Mouse (Mus musculus): ENCODE data around the gene Tgm5. TPM values are rescaled to one million over a fixed set of nuclear protein-coding genes. Genes with fewer than 3 reads are reported as not detected.
"Not testable (repeated sequence)": the region's sequence is repeated elsewhere in the genome, so short reads cannot be mapped to it uniquely, and the experiment has no call there.

Tgm5 gene
- total RNA-seq, 2 experiments from 2014 or later = not detected

GRCm38 (mm10) chr2:121054060-121054459, 31.6 kb downstream of the Tgm5 start:
- intact Hi-C loops (cut with DNase I) = no loop called here

DNA sequence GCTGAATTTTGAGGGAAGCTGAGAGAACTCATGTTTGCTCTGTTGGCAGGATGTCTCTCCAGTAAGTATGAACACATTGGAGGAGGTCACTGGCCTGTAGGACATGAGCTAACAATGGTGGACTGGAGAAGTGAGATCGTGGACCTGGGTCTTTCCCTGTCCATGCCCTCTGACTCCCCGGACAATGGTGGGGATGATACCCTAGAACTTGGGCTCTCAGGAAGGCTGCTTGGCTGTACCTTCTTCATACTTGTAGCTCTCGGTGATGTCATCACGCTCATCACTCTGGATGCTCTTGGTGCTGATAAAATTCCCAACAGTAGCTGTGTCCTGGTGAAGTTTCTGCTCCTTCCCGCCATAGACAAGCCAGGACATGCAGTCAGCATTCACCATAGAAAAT, 33.5 kb downstream of the Tgm5 start:
- no peak for DNase-seq (ENCODE audit: extremely low spot score in 1 of 2, low spot score in 2 of 2)
- intact Hi-C loops (cut with DNase I) = no loop called here

More at GRCm38 (mm10) chr2:121054060-121054459, 31.6 kb downstream of the Tgm5 start:
- no peak for DNase-seq (ENCODE audit: extremely low spot score in 1 of 2, low spot score in 2 of 2)

DNA sequence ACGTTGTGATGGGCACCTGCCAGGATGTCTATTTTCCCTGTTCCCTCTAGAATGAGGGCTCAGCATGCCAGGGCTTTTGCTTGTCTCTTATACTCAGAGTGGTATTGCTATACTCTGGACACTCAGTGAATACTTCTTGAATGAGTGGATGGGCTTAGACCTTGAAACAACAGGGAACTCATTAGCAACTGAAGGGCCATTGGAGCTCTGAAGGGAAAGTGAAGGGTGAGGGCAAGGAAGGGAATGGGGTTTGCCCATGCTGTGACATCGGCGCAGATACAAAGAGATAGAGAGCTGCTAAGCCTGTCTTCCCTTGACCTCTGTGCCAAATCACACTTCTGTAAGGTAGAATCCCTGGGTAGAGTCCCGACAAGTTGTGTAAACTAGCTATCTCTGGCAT, 40.0 kb downstream of the Tgm5 start:
- intact Hi-C loops (cut with DNase I) = no loop called here
- DNase-seq (ENCODE audit: extremely low spot score in 1 of 2, low spot score in 2 of 2) = no peak

DNA sequence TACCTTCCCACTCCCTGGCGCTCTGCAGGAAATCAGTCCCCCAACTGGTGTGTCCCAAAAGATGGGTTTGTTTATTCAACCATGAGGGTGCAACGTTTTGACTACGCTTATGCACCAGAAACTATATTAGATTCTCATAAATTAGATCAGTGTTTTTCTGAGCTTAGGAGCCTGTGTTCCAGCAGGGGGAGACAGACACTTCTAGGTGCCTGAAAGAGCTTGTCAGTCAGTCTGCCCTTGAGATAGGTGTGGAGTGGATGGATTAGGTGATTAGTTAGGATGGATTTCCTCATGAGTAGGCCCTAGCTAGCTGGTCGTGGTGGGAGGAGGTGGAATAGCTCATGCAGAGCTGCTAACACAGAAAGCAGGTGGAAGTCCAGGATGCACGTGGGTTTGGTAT, 44.5 kb downstream of the Tgm5 start:
- peak; percentile 12 to 26 for DNase-seq (ENCODE audit: extremely low spot score in 1 of 2, low spot score in 2 of 2)

DNA sequence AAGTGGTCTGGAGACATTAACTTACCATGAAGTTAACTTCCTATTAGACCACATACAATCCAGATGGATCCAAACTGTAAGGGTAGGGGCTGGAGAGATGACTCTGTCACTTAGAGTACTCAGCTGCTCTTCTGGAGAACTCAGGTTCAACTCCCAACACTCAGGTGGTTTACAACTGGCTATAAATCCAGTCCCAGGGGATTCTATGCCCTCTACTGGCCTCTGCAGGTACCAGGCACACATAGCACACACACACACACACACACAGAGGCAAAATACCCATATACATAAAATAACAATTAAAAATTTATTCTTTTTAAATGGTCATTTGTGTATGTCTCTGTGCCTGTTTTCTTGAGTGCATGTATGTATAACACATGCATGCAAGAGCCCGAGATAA, 46.3 kb downstream of the Tgm5 start:
- intact Hi-C loops (cut with DNase I) = no loop called here

More for the DNA sequence above, 44.5 kb downstream of the Tgm5 start:
- intact Hi-C loops (cut with DNase I) = loop anchor here (2.0 to 5.0 kb wide), 2 partner anchors 62 to 81 kb away; no protein-coding TSS in a partner anchor

GRCm38 (mm10) chr2:121038851-121039250, 46.8 kb downstream of the Tgm5 start:
- DNase-seq (ENCODE audit: extremely low spot score in 1 of 2, low spot score in 2 of 2); intact Hi-C loops (cut with DNase I): not testable (repeated sequence)

More for the DNA sequence above, 46.3 kb downstream of the Tgm5 start:
- no peak for DNase-seq (ENCODE audit: extremely low spot score in 1 of 2, low spot score in 2 of 2)

- intact Hi-C loops (cut with DNase I) = no loop called here
- no peak for DNase-seq (ENCODE audit: extremely low spot score in 1 of 2, low spot score in 2 of 2)
Measured at GRCm38 (mm10) chr2:121036733-121037341, 48.8 kb downstream of the Tgm5 start, which contains the start of gene Epb42. Epb42 (minus strand) TSS chr2:121037072.

DNA sequence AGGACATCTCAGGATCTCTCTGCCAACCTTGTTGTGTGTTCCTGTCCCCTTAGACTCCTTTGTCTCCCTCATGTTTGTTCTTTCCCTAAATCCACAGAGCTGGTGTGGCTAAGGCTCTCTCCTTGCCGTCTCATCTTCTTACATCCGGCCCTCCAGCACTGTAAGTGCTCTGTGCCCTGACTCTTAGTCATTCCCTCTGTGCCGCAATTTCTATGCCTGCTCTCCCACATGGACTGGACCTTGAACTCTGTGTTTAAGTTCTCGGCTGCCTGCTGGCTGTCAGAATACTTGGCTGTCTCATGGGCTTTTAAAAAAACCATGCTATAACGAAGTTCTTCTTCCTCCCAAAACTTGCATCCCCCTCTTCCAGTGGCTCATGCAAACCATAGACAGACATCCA, 62.7 kb downstream of the Tgm5 start:
- no peak for DNase-seq (ENCODE audit: extremely low spot score in 1 of 2, low spot score in 2 of 2)
- intact Hi-C loops (cut with DNase I) = no loop called here

DNA sequence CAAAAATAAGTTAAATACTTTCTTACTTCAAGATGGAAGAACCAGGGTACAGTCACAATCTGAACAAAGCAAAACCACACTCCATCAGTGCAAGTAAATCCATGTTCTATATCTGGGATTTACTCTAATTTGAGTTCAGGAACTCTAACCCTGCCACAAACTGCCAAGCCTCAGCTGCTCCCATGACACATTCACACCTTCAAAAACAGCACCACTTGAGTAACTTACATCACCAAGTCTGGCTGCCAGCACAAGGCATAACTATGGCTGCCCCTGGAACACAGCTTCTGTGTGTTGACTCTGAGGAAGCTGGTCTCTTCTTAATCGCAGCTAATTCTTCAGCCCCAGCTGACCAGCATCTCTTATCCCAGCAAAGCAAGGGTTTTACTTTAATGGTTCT, 68.5 kb downstream of the Tgm5 start:
- intact Hi-C loops (cut with DNase I) = no loop called here
- no peak for DNase-seq (ENCODE audit: extremely low spot score in 1 of 2, low spot score in 2 of 2)

- intact Hi-C loops (cut with DNase I) = no loop called here
- DNase-seq (ENCODE audit: extremely low spot score in 1 of 2, low spot score in 2 of 2) = no peak
Measured at GRCm38 (mm10) chr2:121016226-121016625, 69.4 kb downstream of the Tgm5 start.

DNA sequence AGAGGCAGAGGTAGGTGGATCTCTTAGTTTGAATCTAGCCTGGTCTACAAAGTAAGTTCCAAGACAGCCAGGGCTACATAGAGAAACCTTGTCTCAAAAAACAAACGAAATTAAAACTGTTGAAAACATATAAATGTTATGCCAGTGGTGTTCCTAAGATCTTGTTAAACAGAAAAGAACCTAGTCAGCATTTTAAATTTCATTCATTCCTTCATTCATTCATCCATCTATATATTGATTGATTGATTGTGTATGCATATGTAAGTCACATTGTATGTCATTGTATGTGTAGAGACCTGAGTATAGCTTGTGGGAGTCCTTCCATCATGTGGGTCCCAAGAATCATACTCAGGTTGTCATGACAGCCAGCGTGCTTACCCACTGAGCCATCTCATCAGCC, 70.1 kb downstream of the Tgm5 start:
- DNase-seq (ENCODE audit: extremely low spot score in 1 of 2, low spot score in 2 of 2) = no peak
- intact Hi-C loops (cut with DNase I) = no loop called here

DNA sequence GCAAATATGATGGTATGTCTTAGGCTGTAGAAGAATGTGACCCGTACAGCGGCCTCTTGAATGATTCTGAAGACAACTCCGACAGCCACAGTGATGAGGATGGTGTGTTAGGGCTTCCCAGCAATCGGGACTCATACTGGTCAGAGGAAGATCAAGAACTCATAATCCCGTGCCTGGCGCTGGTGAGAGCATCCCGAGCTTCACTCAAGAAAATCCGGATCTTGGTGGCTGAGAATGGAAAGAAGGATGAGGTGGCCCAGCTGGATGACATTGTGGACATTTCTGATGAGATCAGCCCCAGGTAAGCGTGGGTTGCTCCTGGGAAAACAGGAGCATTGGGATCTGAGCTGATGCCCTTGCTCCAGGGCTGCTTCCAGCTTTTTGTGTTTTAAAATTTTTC, 73.0 kb downstream of the Tgm5 start:
- intact Hi-C loops (cut with DNase I) = no loop called here

GRCm38 (mm10) chr2:121009071-121009677, 76.5 kb downstream of the Tgm5 start:
- DNase-seq (ENCODE audit: extremely low spot score in 1 of 2, low spot score in 2 of 2) = no peak
- intact Hi-C loops (cut with DNase I) = no loop called here

More for the DNA sequence above, 73.0 kb downstream of the Tgm5 start:
- no peak for DNase-seq (ENCODE audit: extremely low spot score in 1 of 2, low spot score in 2 of 2)

DNA sequence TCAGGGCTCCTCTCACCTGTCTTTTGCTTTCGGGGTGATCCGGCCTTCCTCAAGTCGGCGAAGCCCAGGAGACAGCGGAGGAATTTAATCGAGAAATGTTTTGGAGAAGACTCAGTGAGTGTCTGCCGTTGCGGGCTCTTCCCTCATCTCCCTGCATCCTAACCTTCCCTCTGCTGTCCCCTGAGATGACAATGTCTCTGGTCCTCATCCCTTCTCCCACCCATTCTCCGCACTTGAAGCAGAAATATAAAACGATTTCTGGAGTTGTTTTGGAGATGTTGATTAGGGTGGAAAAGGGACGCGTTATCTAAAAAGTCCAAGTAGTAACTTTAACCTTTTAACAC, 77.0 kb downstream of the Tgm5 start:
- intact Hi-C loops (cut with DNase I) = no loop called here
- no peak for DNase-seq (ENCODE audit: extremely low spot score in 1 of 2, low spot score in 2 of 2)

DNA sequence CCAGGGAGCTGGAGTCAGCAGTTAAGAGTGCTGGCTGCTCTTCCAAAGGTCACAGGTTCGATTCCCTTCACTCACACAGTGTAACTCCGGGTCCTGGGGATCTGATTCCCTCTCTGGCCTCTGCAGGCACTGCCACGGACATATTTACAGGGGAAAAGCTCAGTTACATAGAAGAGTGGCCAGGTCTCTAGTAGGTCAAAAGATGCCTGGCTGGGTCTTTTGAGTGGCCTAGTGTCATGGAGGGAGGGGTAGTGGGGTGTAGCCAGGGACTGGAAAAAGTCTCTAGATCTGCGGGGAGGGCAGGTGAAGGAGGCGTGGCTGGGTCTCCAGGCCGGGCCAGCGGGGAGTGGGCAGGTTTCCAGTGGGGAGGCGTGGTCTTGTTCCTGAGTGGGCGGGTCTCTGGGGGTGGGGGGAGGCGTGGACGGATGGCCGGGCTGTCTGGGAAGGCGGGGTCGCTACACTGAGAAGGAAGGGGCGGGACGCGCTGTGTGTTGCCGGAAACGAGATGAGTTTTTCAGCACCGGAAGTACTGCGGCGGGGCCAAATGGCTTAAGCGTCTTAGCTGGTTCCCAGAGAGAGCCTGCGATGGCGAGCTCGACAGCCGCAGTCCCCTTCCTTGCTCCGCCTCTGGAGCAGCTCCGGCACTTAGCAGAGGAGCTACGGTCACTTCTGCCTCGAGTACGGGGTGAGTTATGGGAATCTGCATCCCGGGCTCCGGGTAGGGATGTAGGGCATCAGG, 77.5 kb downstream of the Tgm5 start, which contains the start of gene Ccndbp1:
Ccndbp1 (plus strand) TSS at position 479 of the 739 bp plus-strand sequence.
- DNase-seq (ENCODE audit: extremely low spot score in 1 of 2, low spot score in 2 of 2) = peak; percentile 83 to 94
- intact Hi-C loops (cut with DNase I) = no loop called here

DNA sequence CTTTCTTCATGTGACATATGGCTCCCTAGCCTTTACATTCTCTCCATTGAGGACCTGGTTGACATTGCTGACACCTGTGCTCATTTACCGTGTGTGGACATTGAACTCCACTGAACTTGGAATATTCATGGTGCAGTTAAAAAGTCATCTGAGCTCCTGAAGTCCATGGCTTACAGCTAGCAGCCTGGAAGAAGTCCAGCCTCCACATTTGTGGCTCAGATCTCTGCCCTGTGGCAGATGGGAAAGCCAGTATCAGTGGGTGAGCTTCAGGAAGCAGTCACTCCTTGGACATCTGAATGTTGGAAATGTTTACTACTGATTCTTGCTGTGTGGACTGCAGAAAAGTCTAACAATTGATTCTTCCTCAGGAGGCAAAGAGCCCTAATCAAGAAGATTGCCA, 78.7 kb downstream of the Tgm5 start:
- intact Hi-C loops (cut with DNase I) = no loop called here

DNA sequence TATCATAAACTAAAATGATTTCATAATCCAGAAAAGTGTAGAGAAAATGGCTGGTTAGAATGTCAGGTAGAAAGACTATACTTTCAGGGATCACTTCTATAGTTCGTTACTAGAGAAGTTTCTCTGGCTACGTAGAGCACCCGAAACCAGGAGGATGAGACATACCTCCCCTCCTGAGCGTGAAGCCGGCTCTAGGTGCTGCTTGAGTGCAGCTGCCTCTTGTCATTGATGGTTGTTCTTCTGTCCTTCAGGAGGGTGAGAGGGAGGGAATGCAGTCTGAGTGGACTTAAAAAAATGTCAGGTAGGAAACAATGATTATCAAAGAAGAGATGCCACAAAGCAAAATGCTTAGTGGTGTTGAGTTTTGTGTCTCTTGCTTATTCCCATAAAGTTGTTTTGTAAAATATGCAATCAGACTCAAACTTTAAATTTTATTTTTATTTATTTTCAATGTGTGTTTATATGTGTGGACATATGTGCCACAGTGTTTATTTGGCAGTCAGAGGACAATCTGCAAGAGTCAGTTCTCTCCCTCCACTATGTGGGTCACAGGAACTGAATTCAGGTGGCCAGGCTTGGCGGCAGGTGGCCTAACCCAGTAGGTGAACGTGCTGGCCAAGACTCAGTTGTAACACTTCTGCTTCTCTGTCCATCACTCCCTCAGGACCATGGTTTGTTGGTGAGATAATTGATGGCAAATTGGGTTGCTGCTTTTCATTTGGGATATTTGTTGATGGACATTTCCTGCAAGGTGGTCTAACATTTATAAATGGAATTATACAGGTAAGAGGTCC, 81.4 kb downstream of the Tgm5 start:
- DNase-seq (ENCODE audit: extremely low spot score in 1 of 2, low spot score in 2 of 2) = no peak
- intact Hi-C loops (cut with DNase I) = no loop called here

More for the DNA sequence above, 78.7 kb downstream of the Tgm5 start:
- no peak for DNase-seq (ENCODE audit: extremely low spot score in 1 of 2, low spot score in 2 of 2)

DNA sequence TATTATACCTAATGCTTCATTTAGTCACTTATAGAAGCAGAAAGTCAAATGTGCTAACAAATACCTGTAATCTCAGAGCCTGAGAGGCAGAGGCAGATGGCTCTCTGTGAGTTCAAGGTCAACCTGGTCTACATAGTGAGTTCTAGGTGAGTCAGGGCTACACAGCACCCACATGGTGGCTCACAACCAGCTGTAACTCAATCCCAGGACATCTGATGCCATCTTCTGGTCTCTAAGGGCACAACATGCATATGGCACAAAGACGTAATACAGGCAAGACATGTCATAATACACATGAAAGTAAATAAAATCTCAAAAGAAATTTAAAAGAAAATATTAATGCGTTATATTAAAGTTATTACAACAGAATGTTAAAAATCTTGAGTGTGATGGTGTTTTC, 82.1 kb downstream of the Tgm5 start:
- intact Hi-C loops (cut with DNase I) = no loop called here
- DNase-seq (ENCODE audit: extremely low spot score in 1 of 2, low spot score in 2 of 2) = no peak

GRCm38 (mm10) chr2:120998863-120999262, 86.8 kb downstream of the Tgm5 start:
- intact Hi-C loops (cut with DNase I) = no loop called here
- no peak for DNase-seq (ENCODE audit: extremely low spot score in 1 of 2, low spot score in 2 of 2)
